Mouse (Mus musculus) heart, embryonic 12.5 days (tissue): ENCODE results near the gene Cfap300. TPM values are rescaled to one million over a fixed set of nuclear protein-coding genes. Genes with fewer than 3 reads are reported as not detected.

Experiments
- ATAC-seq: fragments of 200-750 bp; cut with Nextera tagmentation; 2 replicates; pipeline ENCODE4 v1.8.0; 2017; ENCODE audit warnings: moderate TSS enrichment, moderate library complexity; ENCODE audit not compliant: insufficient number of reproducible peaks, low FRiP score
- H3K27ac ChIP-seq: fragments of 300-500 bp; sonication (generic); 2 replicates; pipeline ENCODE4 v1.5.1; 2016; ENCODE audit warnings: mild to moderate bottlenecking, moderate library complexity; ENCODE audit not compliant: poor library complexity, severe bottlenecking
- H3K27me3 ChIP-seq: fragments of 300-500 bp; sonication (generic); replicated peaks from 2 replicates; pipeline ENCODE4 v1.6.1; 2016; ENCODE audit warnings: mild to moderate bottlenecking, moderate library complexity
- H3K36me3 ChIP-seq: fragments of 300-500 bp; sonication (generic); 2 replicates; pipeline ENCODE4 v1.6.1; 2016; ENCODE audit warnings: mild to moderate bottlenecking, moderate library complexity
- H3K4me1 ChIP-seq: fragments of 300-500 bp; sonication (generic); replicated peaks from 2 replicates; pipeline ENCODE4 v1.6.1; 2016; ENCODE audit warnings: mild to moderate bottlenecking
- H3K4me2 ChIP-seq: fragments of 300-500 bp; sonication (generic); 2 replicates; pipeline ENCODE4 v1.6.1; 2016; ENCODE audit warnings: mild to moderate bottlenecking, moderate library complexity
- H3K4me3 ChIP-seq: fragments of 300-500 bp; sonication (generic); 2 replicates; pipeline ENCODE4 v1.5.1; 2016; ENCODE audit warnings: mild to moderate bottlenecking
- H3K9ac ChIP-seq: fragments of 300-500 bp; sonication (generic); 2 replicates; pipeline ENCODE4 v1.6.1; 2016; ENCODE audit warnings: mild to moderate bottlenecking, moderate library complexity
- H3K9me3 ChIP-seq: fragments of 300-500 bp; sonication (generic); replicated peaks from 2 replicates; pipeline ENCODE4 v1.6.1; 2016; ENCODE audit warnings: mild to moderate bottlenecking, moderate library complexity
- whole genome bisulfite sequencing: fragments of 180-500 bp; shearing (Covaris S2); methylation state at CpG from one replicate; pipeline ENCODE4 v1.1.7; 2016; 5-methylcytosine and 5-hydroxymethylcytosine counted together
- polyA plus RNA-seq: library from polyadenylated mRNA; unstranded; fragments of >200 nt; fragmentation: Nextera tagmentation; extraction: Ambion mirVana; gene quantifications from 2 replicates; pipeline ENCODE4 v1.2.1, GENCODE M21; 2016

Cfap300 gene
- polyA plus RNA-seq, 1 experiment from 2014 or later: 7.4 TPM

GRCm38 (mm10) chr9:8018609-8019008 lies 24.0 kb downstream of the Cfap300 start:
- Histone ChIP-seq H3K4me3 (no peak overlapping the region), H3K27ac (no peak overlapping the region), H3K9ac (no peak overlapping the region), H3K36me3 (no peaks in the 10 kb centered on the region), H3K4me2 (no peak overlapping the region), H3K27me3 (no peaks in the 10 kb centered on the region), H3K9me3 (no peaks in the 10 kb centered on the region), H3K4me1 (no peaks in the 10 kb centered on the region)
- 74% methylated on average over 5 of the region's 5 CpGs for WGBS
- no peak for ATAC-seq

GRCm38 (mm10) chr9:8017253-8017913 lies 25.2 kb downstream of the Cfap300 start:
- H3K4me1 ChIP-seq: no peaks in the 10 kb centered on the region
- no peak for ATAC-seq
- no peaks in the 10 kb centered on the region for H3K27me3 ChIP-seq
- H3K36me3 ChIP-seq: no peaks in the 10 kb centered on the region
- no peaks in the 10 kb centered on the region for H3K9me3 ChIP-seq
- H3K4me2 ChIP-seq: 0 out of 2 replicates have a peak overlapping the region, but pooled peaks have one; percentile 24
- no peak overlapping the region for H3K4me3 ChIP-seq
- H3K9ac ChIP-seq: no peak overlapping the region
- WGBS: 52% methylated on average over 15 of the region's 20 CpGs
- H3K27ac ChIP-seq: no peak overlapping the region

- Histone ChIP-seq H3K27me3 (no peaks in the 10 kb centered on the region), H3K4me2 (peak within 1 kb of the TSS; percentile 66), H3K4me1 (peaks cover 15% of the 10 kb centered on the region), H3K27ac (peak within 1 kb of the TSS; percentile 100), H3K9me3 (no peaks in the 10 kb centered on the region), H3K4me3 (peak within 1 kb of the TSS; percentile 98), H3K9ac (peak within 1 kb of the TSS; percentile 100), H3K36me3 (peaks cover 19% of the 10 kb centered on the region)
- under 1% methylated on average over 73 of the region's 79 CpGs for WGBS
- peak; percentile 84 for ATAC-seq
Measured at GRCm38 (mm10) chr9:8004370-8004991, 38.1 kb downstream of the Cfap300 start, which contains the start of gene Yap1. TSS of gene Yap1 (minus strand) at chr9:8004596.

GRCm38 (mm10) chr9:8003301-8004271 lies 39.0 kb downstream of the Cfap300 start:
- Histone ChIP-seq H3K4me3 (peak overlapping the region; percentile 98), H3K9ac (peak overlapping the region; percentile 100), H3K4me2 (peak overlapping the region; percentile 66), H3K27me3 (no peaks in the 10 kb centered on the region), H3K27ac (peak overlapping the region; percentile 100), H3K4me1 (peaks cover 23% of the 10 kb centered on the region), H3K9me3 (no peaks in the 10 kb centered on the region), H3K36me3 (peaks cover 28% of the 10 kb centered on the region)
- ATAC-seq: peak; percentile 65
- WGBS: under 1% methylated on average over 80 of the region's 82 CpGs

GRCm38 (mm10) chr9:8002806-8003205 lies 39.8 kb downstream of the Cfap300 start:
- peaks cover 29% of the 10 kb centered on the region for H3K4me1 ChIP-seq
- no peak for ATAC-seq
- H3K4me3 ChIP-seq: peak overlapping the region; percentile 98
- WGBS: 3% methylated on average over 12 of the region's 12 CpGs
- H3K27me3 ChIP-seq: no peaks in the 10 kb centered on the region
- peak overlapping the region; percentile 66 for H3K4me2 ChIP-seq
- H3K9ac ChIP-seq: peak overlapping the region; percentile 100
- no peaks in the 10 kb centered on the region for H3K9me3 ChIP-seq
- H3K36me3 ChIP-seq: peaks cover 34% of the 10 kb centered on the region
- H3K27ac ChIP-seq: peak overlapping the region; percentile 100

- 50% methylated on average over 7 of the region's 7 CpGs for WGBS
- Histone ChIP-seq H3K4me1 (peaks cover 29% of the 10 kb centered on the region), H3K4me3 (peak overlapping the region; percentile 11; the same call in 1 of the 2 replicates), H3K9me3 (no peaks in the 10 kb centered on the region), H3K9ac (peak overlapping the region; percentile 32; the same call in 1 of the 2 replicates), H3K27ac (no peak overlapping the region), H3K36me3 (peaks cover 37% of the 10 kb centered on the region), H3K27me3 (no peaks in the 10 kb centered on the region), H3K4me2 (peak overlapping the region; percentile 39)
- ATAC-seq: no peak
Measured at GRCm38 (mm10) chr9:8001352-8001751, 41.3 kb downstream of the Cfap300 start.

- Histone ChIP-seq H3K4me1 (peaks cover 67% of the 10 kb centered on the region), H3K4me3 (no peak overlapping the region), H3K27me3 (no peaks in the 10 kb centered on the region), H3K4me2 (peak overlapping the region; percentile 9; the same call in 1 of the 2 replicates), H3K9ac (peak overlapping the region; percentile 34), H3K27ac (peak overlapping the region; percentile 67), H3K9me3 (no peaks in the 10 kb centered on the region), H3K36me3 (peaks cover 50% of the 10 kb centered on the region)
- ATAC-seq: no peak
- 48% methylated on average over 5 of the region's 5 CpGs for WGBS
Measured at GRCm38 (mm10) chr9:7994275-7994674, 48.3 kb downstream of the Cfap300 start.

- peaks cover 47% of the 10 kb centered on the region for H3K36me3 ChIP-seq
- peak overlapping the region; percentile 34 for H3K27ac ChIP-seq
- H3K4me2 ChIP-seq: no peak overlapping the region
- no peaks in the 10 kb centered on the region for H3K27me3 ChIP-seq
- no peak overlapping the region for H3K9ac ChIP-seq
- H3K9me3 ChIP-seq: no peaks in the 10 kb centered on the region
- no peak overlapping the region for H3K4me3 ChIP-seq
- ATAC-seq: no peak
- H3K4me1 ChIP-seq: peaks cover 60% of the 10 kb centered on the region
- 44% methylated on average over 3 of the region's 3 CpGs for WGBS
Measured at GRCm38 (mm10) chr9:7992651-7993050, 50.0 kb downstream of the Cfap300 start.

GRCm38 (mm10) chr9:7990897-7991296 lies 51.7 kb downstream of the Cfap300 start:
- H3K9me3 ChIP-seq: no peaks in the 10 kb centered on the region
- no peak overlapping the region for H3K4me3 ChIP-seq
- ATAC-seq: no peak
- H3K27ac ChIP-seq: 0 out of 2 replicates have a peak overlapping the region, but pooled peaks have one; percentile 15
- no peaks in the 10 kb centered on the region for H3K27me3 ChIP-seq
- H3K9ac ChIP-seq: no peak overlapping the region
- 62% methylated on average over 4 of the region's 4 CpGs for WGBS
- peaks cover 53% of the 10 kb centered on the region for H3K36me3 ChIP-seq
- H3K4me1 ChIP-seq: peaks cover 66% of the 10 kb centered on the region
- no peak overlapping the region for H3K4me2 ChIP-seq

GRCm38 (mm10) chr9:7987119-7987518 lies 55.5 kb downstream of the Cfap300 start:
- H3K4me3 ChIP-seq: no peak overlapping the region
- no peaks in the 10 kb centered on the region for H3K9me3 ChIP-seq
- peaks cover 41% of the 10 kb centered on the region for H3K36me3 ChIP-seq
- no peaks in the 10 kb centered on the region for H3K27me3 ChIP-seq
- H3K27ac ChIP-seq: no peak overlapping the region
- H3K9ac ChIP-seq: no peak overlapping the region
- peaks cover 62% of the 10 kb centered on the region for H3K4me1 ChIP-seq
- H3K4me2 ChIP-seq: no peak overlapping the region
- 80% methylated on average over 5 of the region's 5 CpGs for WGBS
- no peak for ATAC-seq
